Mouse (Mus musculus): Measurements from ENCODE around the gene Lrmda. TPM values are rescaled to one million over a fixed set of nuclear protein-coding genes. Genes with fewer than 3 reads are reported as not detected.
A peak's percentile ranks its signal among the peaks of the same experiment; 100 is the strongest.
"Not testable (repeated sequence)": the region's sequence is repeated elsewhere in the genome, so short reads cannot be mapped to it uniquely, and the experiment has no call there.

Gene Lrmda
- total RNA-seq, 4 experiments from 2014 or later, result 1.2 to 2.4 (median 1.3) TPM

GRCm38 (mm10) chr14:22577411-22578037 lies 558.0 kb downstream of the Lrmda start:
- DNase-seq (ENCODE audit: low spot score in 2 of 2), result no peak

GRCm38 (mm10) chr14:22578224-22578623 lies 558.7 kb downstream of the Lrmda start:
- peak; percentile 45 to 86 for DNase-seq (ENCODE audit: low spot score in 2 of 2)

- DNase-seq (ENCODE audit: low spot score in 2 of 2), result no peak
Observed at GRCm38 (mm10) chr14:22578986-22579385, 559.5 kb downstream of the Lrmda start.

- DNase-seq (ENCODE audit: low spot score in 2 of 2), result no peak
Observed at GRCm38 (mm10) chr14:22582065-22582464, 562.6 kb downstream of the Lrmda start.

- DNase-seq (ENCODE audit: low spot score in 2 of 2), result no peak
Observed at GRCm38 (mm10) chr14:22586281-22586680, 566.8 kb downstream of the Lrmda start.

GRCm38 (mm10) chr14:22586796-22587195 lies 567.3 kb downstream of the Lrmda start:
- no peak for DNase-seq (ENCODE audit: low spot score in 2 of 2)

GRCm38 (mm10) chr14:22587285-22587957 lies 567.9 kb downstream of the Lrmda start:
- no peak for DNase-seq (ENCODE audit: low spot score in 2 of 2)

- DNase-seq (ENCODE audit: low spot score in 2 of 2), result no peak
Observed at GRCm38 (mm10) chr14:22587958-22588296, 568.4 kb downstream of the Lrmda start.

- not testable (repeated sequence) for DNase-seq (ENCODE audit: low spot score in 2 of 2)
Observed at GRCm38 (mm10) chr14:22588394-22588793, 568.9 kb downstream of the Lrmda start.

GRCm38 (mm10) chr14:22589503-22590215 lies 570.1 kb downstream of the Lrmda start:
- DNase-seq (ENCODE audit: low spot score in 2 of 2), result no peak

- DNase-seq (ENCODE audit: low spot score in 2 of 2), result no peak
Observed at GRCm38 (mm10) chr14:22591186-22591585, 571.7 kb downstream of the Lrmda start.

GRCm38 (mm10) chr14:22597508-22597907 lies 578.0 kb downstream of the Lrmda start:
- no peak for DNase-seq (ENCODE audit: low spot score in 2 of 2)

GRCm38 (mm10) chr14:22598638-22599037 lies 579.1 kb downstream of the Lrmda start:
- no peak for DNase-seq (ENCODE audit: low spot score in 2 of 2)

- no peak for DNase-seq (ENCODE audit: low spot score in 2 of 2)
Observed at GRCm38 (mm10) chr14:22600166-22600565, 580.7 kb downstream of the Lrmda start.

GRCm38 (mm10) chr14:22602308-22602707 lies 582.8 kb downstream of the Lrmda start:
- DNase-seq (ENCODE audit: low spot score in 2 of 2), result no peak

- no peak for DNase-seq (ENCODE audit: low spot score in 2 of 2)
Observed at GRCm38 (mm10) chr14:22608599-22608998, 589.1 kb downstream of the Lrmda start.

GRCm38 (mm10) chr14:22609261-22610245 lies 590.0 kb downstream of the Lrmda start:
- DNase-seq (ENCODE audit: low spot score in 2 of 2), result no peak

- no peak for DNase-seq (ENCODE audit: low spot score in 2 of 2)
Observed at GRCm38 (mm10) chr14:22611011-22611410, 591.5 kb downstream of the Lrmda start.

- DNase-seq (ENCODE audit: low spot score in 2 of 2), result no peak
Observed at GRCm38 (mm10) chr14:22620191-22620590, 600.7 kb downstream of the Lrmda start.

GRCm38 (mm10) chr14:22621941-22622340 lies 602.4 kb downstream of the Lrmda start:
- no peak for DNase-seq (ENCODE audit: low spot score in 2 of 2)

GRCm38 (mm10) chr14:22627105-22627829 lies 607.8 kb downstream of the Lrmda start:
- DNase-seq (ENCODE audit: low spot score in 2 of 2), result no peak

Data from left cerebral cortex, adult 8-10 months (tissue).